Mouse (Mus musculus): ENCODE results near the gene Gm20379. TPM values are rescaled to one million over a fixed set of nuclear protein-coding genes. Genes with fewer than 3 reads are reported as not detected.

Gm20379 gene
- total and polyA plus RNA-seq, 2 experiments from 2014 or later, result 0.83 TPM; not detected in 1

DNA sequence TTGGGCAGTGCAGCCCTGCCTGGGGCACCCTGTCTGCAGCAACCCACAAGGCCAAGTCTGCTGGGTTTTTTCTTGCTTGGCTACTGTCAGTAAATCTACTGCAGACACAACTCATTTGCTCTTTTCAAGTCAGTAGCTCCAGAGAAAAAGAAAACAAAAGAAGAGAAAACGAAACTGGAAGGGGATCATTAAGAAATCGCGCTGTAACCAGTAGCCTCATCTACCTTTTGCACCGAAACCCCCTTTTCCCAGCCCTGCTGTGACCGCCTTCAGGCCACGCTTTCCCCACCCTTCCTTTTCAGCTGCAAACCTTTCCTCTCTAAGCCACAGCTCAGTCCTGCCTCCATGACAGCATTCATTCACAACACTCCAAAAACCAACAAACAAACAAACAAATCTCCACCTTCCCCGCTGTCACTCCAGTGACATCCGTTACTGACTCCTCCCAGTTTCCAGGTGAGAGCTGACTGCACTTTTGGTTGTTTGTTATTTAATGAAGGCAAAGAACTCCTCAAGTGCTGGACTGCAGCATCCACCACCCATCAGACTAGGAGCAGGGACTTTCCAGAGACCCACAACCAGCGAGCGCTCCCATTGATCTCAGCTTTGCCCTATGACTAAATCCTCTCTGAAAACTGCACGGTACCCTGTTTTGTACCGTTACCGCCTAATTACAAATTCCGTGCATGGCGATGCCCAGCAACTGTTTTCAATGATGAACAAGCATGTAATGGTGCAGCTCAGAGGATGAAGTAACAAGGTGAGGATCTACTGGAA lies 26.5 kb downstream of the Gm20379 start:
- ATAC-seq, result no peak
- WGBS, result 83% methylated on average over 15 of the region's 15 CpGs

DNA sequence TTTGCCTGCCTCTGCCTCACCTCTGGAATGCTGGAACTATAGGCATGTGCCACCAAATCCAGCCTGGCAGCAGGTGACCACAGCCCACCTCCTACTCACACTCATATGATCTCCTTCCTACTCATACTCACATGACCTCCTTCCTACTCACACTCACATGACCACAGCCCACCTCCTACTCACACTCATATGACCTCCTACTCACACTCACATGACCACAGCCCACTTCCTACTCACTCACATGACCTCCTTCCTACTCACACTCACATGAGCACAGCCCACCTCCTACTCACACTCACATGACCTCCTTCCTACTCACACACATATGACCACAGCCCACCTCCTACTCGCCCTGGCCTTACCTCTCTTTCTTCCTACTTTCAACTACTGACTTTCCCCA lies 31.1 kb downstream of the Gm20379 start:
- no peak for ATAC-seq
- Histone ChIP-seq H3K36me3 (ENCODE audit: insufficient read depth, low read length) (peaks cover 3% of the 10 kb centered on the region; the same call in 1 of the 2 replicates), H3K27ac (no peak overlapping the region), H3K4me2 (ENCODE audit: low read depth, low read length) (no peak overlapping the region), H3K9me3 (ENCODE audit: low read length) (no peaks in the 10 kb centered on the region), H3K27me3 (ENCODE audit: insufficient read depth, low read length) (no peaks in the 10 kb centered on the region), H3K4me3 (ENCODE audit: low read length) (no peak overlapping the region), H3K4me1 (ENCODE audit: insufficient read depth, low read length) (no peaks in the 10 kb centered on the region), H3K9ac (replicated peaks; ENCODE audit: low read length) (no peak overlapping the region)
- WGBS, result 91% methylated on average over 1 of the region's 1 CpGs
- TF ChIP-seq CTCF (IDR thresholded peaks at IDR 0.05; ENCODE audit: low read depth), result no peak
- DNase-seq (ENCODE audit: low spot score), result no peak

More for the DNA sequence above, 26.5 kb downstream of the Gm20379 start:
- Histone ChIP-seq H3K27ac (no peak overlapping the region), H3K4me2 (ENCODE audit: low read depth, low read length) (no peak overlapping the region), H3K4me1 (ENCODE audit: insufficient read depth, low read length) (no peaks in the 10 kb centered on the region), H3K27me3 (ENCODE audit: insufficient read depth, low read length) (no peaks in the 10 kb centered on the region), H3K9ac (replicated peaks; ENCODE audit: low read length) (no peak overlapping the region), H3K36me3 (ENCODE audit: insufficient read depth, low read length) (no peaks in the 10 kb centered on the region), H3K9me3 (ENCODE audit: low read length) (no peaks in the 10 kb centered on the region), H3K4me3 (ENCODE audit: low read length) (no peak overlapping the region)
- no peak for TF ChIP-seq CTCF (IDR thresholded peaks at IDR 0.05; ENCODE audit: low read depth)
- no peak for DNase-seq (ENCODE audit: low spot score)

DNA sequence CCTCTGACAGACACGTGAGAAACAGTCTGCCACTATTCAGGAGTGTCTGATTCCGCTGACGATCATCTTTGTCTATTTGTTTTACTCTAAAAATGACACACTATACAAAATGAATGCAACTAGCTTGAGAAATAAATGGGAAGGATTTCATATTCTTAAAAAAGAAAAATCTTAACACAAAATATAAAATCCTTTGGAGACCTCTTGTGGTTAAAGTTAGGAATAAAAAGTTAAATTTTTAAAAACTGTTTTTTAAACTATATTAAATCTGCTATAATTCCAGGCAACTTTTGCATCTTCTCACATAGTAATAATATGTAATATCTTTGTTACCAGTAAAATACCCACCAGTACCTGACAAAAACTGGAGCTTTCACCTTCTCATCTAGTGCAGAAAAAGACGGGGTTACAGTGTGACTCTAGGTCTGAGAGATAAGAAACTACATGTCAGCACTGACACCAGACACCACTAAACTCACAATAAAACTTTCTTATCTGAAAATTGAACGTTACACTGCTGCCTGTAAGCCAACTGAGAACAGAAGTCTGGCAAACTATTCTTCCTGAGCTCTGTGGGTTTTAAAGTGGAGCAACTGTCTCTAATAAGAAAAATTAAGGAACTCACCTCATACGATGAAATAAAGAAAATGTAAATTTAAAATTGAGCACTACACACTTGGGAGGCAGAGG lies 32.1 kb downstream of the Gm20379 start:
- H3K36me3 ChIP-seq (ENCODE audit: insufficient read depth, low read length), result peaks cover 3% of the 10 kb centered on the region; the same call in 1 of the 2 replicates
- no peak; the same call in 1 of the 2 replicates for TF ChIP-seq CTCF (IDR thresholded peaks at IDR 0.05; ENCODE audit: low read depth)
- no peak for DNase-seq (ENCODE audit: low spot score)
- 86% methylated on average over 6 of the region's 6 CpGs for WGBS
- no peak for ATAC-seq
- no peaks in the 10 kb centered on the region for H3K9me3 ChIP-seq (ENCODE audit: low read length)
- no peak overlapping the region for H3K4me2 ChIP-seq (ENCODE audit: low read depth, low read length)
- no peaks in the 10 kb centered on the region for H3K27me3 ChIP-seq (ENCODE audit: insufficient read depth, low read length)
- no peak overlapping the region for H3K9ac ChIP-seq (replicated peaks; ENCODE audit: low read length)
- no peak overlapping the region for H3K4me3 ChIP-seq (ENCODE audit: low read length)
- H3K4me1 ChIP-seq (ENCODE audit: insufficient read depth, low read length), result no peaks in the 10 kb centered on the region
- no peak overlapping the region for H3K27ac ChIP-seq

DNA sequence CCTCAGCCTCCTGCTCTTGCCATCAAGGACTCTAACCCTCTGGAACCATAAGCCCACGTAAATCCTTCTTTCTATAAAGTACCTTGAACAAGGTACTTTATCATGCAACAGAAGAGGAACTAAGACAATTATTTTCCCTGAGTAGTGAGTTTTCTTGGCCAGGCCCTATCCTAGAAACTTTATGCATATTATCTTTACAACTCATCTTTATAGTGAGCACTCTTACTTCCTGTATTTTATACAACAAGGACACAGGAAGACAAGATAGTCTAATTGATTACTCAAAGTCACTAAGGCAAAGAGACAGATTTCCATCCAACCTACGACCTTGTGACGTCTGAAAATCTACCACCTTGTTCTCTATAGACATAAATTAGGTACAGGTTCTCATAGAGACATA lies 34.0 kb downstream of the Gm20379 start:
- ATAC-seq (no peak), DNase-seq (ENCODE audit: low spot score) (no peak)
- WGBS, result 94% methylated on average over 3 of the region's 3 CpGs
- Histone ChIP-seq H3K36me3 (ENCODE audit: insufficient read depth, low read length) (peaks cover 15% of the 10 kb centered on the region), H3K9me3 (ENCODE audit: low read length) (no peaks in the 10 kb centered on the region), H3K27ac (no peak overlapping the region), H3K27me3 (ENCODE audit: insufficient read depth, low read length) (no peaks in the 10 kb centered on the region), H3K4me1 (ENCODE audit: insufficient read depth, low read length) (no peaks in the 10 kb centered on the region), H3K4me3 (ENCODE audit: low read length) (no peak overlapping the region), H3K9ac (replicated peaks; ENCODE audit: low read length) (no peak overlapping the region), H3K4me2 (ENCODE audit: low read depth, low read length) (no peak overlapping the region)
- no peak for TF ChIP-seq CTCF (IDR thresholded peaks at IDR 0.05; ENCODE audit: low read depth)

DNA sequence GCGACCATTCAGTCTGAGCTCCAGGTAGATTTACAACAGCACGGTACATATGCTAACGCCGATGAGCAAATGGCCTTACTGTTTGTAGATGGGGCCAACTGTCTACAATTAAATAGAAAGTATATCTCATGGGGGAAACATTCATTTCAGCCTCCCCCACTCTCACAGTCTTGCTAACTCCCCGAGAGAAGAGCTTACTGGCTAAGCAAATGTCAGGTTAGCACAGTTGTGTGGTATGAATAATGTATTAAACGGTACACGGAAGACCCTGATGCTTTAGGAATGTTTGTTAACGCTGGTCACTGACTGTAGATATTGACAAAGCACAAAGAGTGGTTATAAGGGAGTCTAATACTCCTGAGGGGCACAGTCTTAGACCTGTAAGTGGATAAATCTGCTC lies 38.3 kb downstream of the Gm20379 start:
- Histone ChIP-seq H3K27ac (no peak overlapping the region), H3K9me3 (ENCODE audit: low read length) (no peaks in the 10 kb centered on the region), H3K27me3 (ENCODE audit: insufficient read depth, low read length) (no peaks in the 10 kb centered on the region), H3K4me2 (ENCODE audit: low read depth, low read length) (no peak overlapping the region), H3K4me1 (ENCODE audit: insufficient read depth, low read length) (no peaks in the 10 kb centered on the region), H3K4me3 (ENCODE audit: low read length) (no peak overlapping the region), H3K9ac (replicated peaks; ENCODE audit: low read length) (no peak overlapping the region), H3K36me3 (ENCODE audit: insufficient read depth, low read length) (peaks cover 29% of the 10 kb centered on the region)
- no peak for DNase-seq (ENCODE audit: low spot score)
- no peak for TF ChIP-seq CTCF (IDR thresholded peaks at IDR 0.05; ENCODE audit: low read depth)
- 91% methylated on average over 8 of the region's 8 CpGs for WGBS
- no peak for ATAC-seq

DNA sequence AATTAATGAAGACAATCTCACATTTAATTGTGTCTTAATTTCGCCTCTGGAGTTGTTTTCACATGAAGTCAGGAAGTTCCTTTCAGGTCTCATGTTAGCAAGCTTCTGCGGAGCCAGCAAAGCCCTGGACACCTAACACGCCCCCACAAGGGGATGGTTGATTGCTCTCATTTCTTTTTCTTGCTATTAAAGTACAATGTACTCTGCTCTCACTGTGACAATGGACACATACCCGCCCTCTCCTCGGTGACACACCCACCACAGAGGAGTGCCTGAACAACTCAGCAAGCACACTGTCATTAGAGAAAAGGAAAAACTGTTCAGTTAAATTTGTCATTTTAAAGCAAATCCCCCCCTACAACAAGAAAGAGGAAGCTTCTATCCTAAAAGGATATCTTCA lies 40.6 kb downstream of the Gm20379 start:
- Histone ChIP-seq H3K9ac (replicated peaks; ENCODE audit: low read length) (no peak overlapping the region), H3K27ac (no peak overlapping the region), H3K9me3 (ENCODE audit: low read length) (no peaks in the 10 kb centered on the region), H3K27me3 (ENCODE audit: insufficient read depth, low read length) (no peaks in the 10 kb centered on the region), H3K4me2 (ENCODE audit: low read depth, low read length) (no peak overlapping the region), H3K4me1 (ENCODE audit: insufficient read depth, low read length) (no peaks in the 10 kb centered on the region), H3K36me3 (ENCODE audit: insufficient read depth, low read length) (peaks cover 29% of the 10 kb centered on the region), H3K4me3 (ENCODE audit: low read length) (no peak overlapping the region)
- ATAC-seq, result no peak
- no peak for DNase-seq (ENCODE audit: low spot score)
- 75% methylated on average over 5 of the region's 5 CpGs for WGBS
- TF ChIP-seq CTCF (IDR thresholded peaks at IDR 0.05; ENCODE audit: low read depth), result no peak

DNA sequence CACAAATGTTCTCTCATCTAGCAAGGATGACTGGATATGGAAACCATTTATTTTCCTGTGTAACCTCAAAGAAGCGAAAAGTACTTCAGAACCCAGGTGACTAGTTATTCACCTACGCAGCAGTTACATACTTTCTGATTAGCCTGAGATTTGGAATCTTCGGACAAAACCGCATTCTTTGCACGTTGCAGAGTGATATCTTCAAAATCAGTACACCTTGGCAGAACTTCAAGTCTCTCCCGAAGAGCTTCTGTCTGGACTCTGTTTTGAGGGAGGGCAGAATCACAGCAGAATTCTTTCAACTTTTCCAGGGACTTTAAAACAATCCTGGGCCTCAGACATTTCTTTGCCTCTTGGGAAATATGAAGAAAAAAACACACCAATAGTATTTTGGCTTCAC lies 45.3 kb downstream of the Gm20379 start:
- no peak for DNase-seq (ENCODE audit: low spot score)
- WGBS, result 88% methylated on average over 6 of the region's 6 CpGs

More for the DNA sequence above, 45.3 kb downstream of the Gm20379 start:
- Histone ChIP-seq H3K9me3 (ENCODE audit: low read length) (no peaks in the 10 kb centered on the region), H3K4me3 (ENCODE audit: low read length) (no peak overlapping the region), H3K27me3 (ENCODE audit: insufficient read depth, low read length) (no peaks in the 10 kb centered on the region), H3K36me3 (ENCODE audit: insufficient read depth, low read length) (peaks cover 14% of the 10 kb centered on the region), H3K4me2 (ENCODE audit: low read depth, low read length) (no peak overlapping the region), H3K4me1 (ENCODE audit: insufficient read depth, low read length) (0 out of 2 replicates have a peak, but pooled peaks cover 3% of the 10 kb centered on the region), H3K9ac (replicated peaks; ENCODE audit: low read length) (no peak overlapping the region), H3K27ac (no peak overlapping the region)
- no peak for ATAC-seq
- TF ChIP-seq CTCF (IDR thresholded peaks at IDR 0.05; ENCODE audit: low read depth), result no peak

Measured in hindbrain, postnatal 0 days (tissue).